Mouse (Mus musculus) layer of hippocampus, adult 9-11 months (tissue): ENCODE measurements at regions not wholly inside any gene's neighbourhood (a gene's known extent, or its start where the extent isn't known, plus 50 kb on each side); places are given as distances from the start of the nearest gene placed in this dataset.

ENCODE experiments used
- DNase-seq: peaks from one replicate; pipeline ENCODE4 v3.0.0; 2022

GRCm38 (mm10) chr4:52265196-52265595, 173.8 kb upstream of the Smc2 start:
- peak; percentile 29 for DNase-seq

GRCm38 (mm10) chr4:52282458-52282857, 156.6 kb upstream of the Smc2 start:
- no peak for DNase-seq

GRCm38 (mm10) chr4:52284909-52285308, 154.1 kb upstream of the Smc2 start:
- DNase-seq = peak; percentile 28

GRCm38 (mm10) chr4:52293676-52294075, 145.4 kb upstream of the Smc2 start:
- DNase-seq = no peak

- no peak for DNase-seq
Measured at GRCm38 (mm10) chr4:52299226-52299625, 139.8 kb upstream of the Smc2 start.

GRCm38 (mm10) chr4:52301653-52302052, 137.4 kb upstream of the Smc2 start:
- no peak for DNase-seq

GRCm38 (mm10) chr4:52324300-52324699, 114.7 kb upstream of the Smc2 start:
- DNase-seq = no peak

- DNase-seq = peak; percentile 61
Measured at GRCm38 (mm10) chr4:52331361-52331951, 107.6 kb upstream of the Smc2 start.

GRCm38 (mm10) chr4:52336365-52337017, 102.6 kb upstream of the Smc2 start:
- DNase-seq = peak; percentile 5

GRCm38 (mm10) chr4:52341245-52341644, 97.8 kb upstream of the Smc2 start:
- no peak for DNase-seq

- DNase-seq = no peak
Measured at GRCm38 (mm10) chr4:52361751-52362150, 77.3 kb upstream of the Smc2 start.

- DNase-seq = no peak
Measured at GRCm38 (mm10) chr4:52365866-52366265, 73.2 kb upstream of the Smc2 start.

- DNase-seq = no peak
Measured at GRCm38 (mm10) chr4:52368527-52368926, 70.5 kb upstream of the Smc2 start.
